Mouse (Mus musculus) naive thymus-derived CD4-positive, alpha-beta T cell, adult 2 months (primary cell): ENCODE measurements around the gene Ldb2.

Experiments
- DNase-seq: peaks from one replicate; pipeline ENCODE4 v3.0.0-alpha.2; 2011; ENCODE audit warnings: low read depth

Gene Ldb2

DNA sequence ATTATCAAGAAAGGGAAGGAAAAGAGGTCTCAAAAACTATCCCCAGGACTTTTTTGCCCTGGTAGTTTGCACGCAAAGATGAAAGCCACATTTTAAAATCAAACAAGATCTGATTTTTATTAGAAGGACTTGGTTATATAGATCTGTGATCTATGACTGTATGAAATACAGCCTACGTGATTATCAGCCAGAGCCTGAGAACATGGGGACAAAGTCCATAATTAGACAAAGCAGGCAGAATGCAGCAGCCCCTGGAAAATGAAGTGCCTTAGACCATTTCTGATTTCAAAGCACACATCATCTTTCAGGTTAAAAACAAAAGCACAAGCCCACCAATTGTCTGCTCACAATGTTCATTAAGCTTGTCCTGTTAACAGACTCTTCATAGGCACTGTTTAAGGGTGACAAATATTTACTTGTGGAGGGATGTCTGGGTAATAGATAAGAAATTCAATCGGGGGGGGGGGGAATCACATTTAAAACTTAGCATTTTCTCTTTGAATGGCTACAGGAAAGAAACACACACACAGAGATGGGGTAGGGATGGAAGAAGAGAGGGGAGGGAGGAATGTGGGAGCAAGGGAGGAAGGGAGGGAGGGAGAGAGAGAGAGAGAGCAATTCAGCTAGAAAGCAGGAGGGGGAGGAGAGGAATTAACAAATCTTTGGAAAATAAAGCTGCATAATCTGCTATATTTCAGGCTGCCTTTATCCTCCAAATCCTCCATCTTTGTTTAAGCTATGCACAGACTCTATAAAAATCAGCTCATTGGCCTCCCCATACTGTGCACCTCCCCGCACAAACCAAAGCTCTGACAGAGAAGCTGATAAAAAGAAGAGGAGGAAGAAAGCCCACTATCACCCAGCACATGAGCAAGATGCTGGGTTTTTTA lies 153.3 kb downstream of the Ldb2 start:
- no peak for DNase-seq

DNA sequence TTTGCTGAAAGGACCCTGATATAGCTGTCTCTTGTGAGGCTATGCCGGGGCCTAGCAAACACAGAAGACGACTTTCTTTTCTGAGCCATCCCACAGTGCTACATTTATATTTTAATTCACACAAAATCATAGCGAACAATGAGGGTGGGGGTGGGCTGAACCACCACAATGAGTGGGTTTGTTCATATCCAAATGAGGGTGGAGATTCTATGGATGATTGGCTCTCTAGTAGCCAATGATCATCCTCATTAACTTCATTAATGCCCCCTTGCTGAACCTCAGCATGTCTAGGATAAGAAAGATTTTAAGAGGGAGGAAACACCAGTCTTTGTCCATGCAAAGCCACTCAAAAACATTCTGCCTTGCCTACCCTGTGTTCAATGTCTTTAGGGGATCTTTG lies 156.4 kb downstream of the Ldb2 start:
- DNase-seq = no peak

DNA sequence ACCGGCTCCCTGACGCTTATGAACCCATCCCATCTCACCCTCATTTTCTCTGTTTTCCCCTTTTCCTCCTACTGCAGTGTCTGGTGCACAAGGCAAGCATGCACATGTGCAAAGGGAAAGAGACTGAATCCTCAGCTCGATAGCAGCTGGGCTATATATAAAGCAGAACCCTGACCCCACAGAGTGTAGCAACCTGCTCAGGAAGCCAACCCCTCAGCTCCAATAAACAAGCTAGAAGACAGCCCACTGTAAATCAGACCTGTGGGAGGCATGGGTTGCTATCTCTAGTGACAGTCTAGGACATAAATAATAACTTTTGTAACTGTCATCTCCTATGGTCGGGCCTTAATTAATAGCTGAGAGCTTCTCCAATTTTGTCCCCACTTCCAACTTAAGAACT lies 158.4 kb downstream of the Ldb2 start:
- DNase-seq = no peak

GRCm38 (mm10) chr5:44635546-44635945 lies 163.9 kb downstream of the Ldb2 start:
- no peak for DNase-seq

GRCm38 (mm10) chr5:44629034-44629625 lies 170.3 kb downstream of the Ldb2 start:
- DNase-seq = no peak

GRCm38 (mm10) chr5:44627487-44627886 lies 172.0 kb downstream of the Ldb2 start:
- no peak for DNase-seq

GRCm38 (mm10) chr5:44626885-44627284 lies 172.6 kb downstream of the Ldb2 start:
- no peak for DNase-seq

- DNase-seq = no peak
Measured at GRCm38 (mm10) chr5:44626114-44626513, 173.4 kb downstream of the Ldb2 start.

GRCm38 (mm10) chr5:44615677-44616076 lies 183.8 kb downstream of the Ldb2 start:
- no peak for DNase-seq

GRCm38 (mm10) chr5:44608901-44609300 lies 190.6 kb downstream of the Ldb2 start:
- DNase-seq = no peak

- DNase-seq = no peak
Measured at GRCm38 (mm10) chr5:44601340-44601739, 198.1 kb downstream of the Ldb2 start.

DNA sequence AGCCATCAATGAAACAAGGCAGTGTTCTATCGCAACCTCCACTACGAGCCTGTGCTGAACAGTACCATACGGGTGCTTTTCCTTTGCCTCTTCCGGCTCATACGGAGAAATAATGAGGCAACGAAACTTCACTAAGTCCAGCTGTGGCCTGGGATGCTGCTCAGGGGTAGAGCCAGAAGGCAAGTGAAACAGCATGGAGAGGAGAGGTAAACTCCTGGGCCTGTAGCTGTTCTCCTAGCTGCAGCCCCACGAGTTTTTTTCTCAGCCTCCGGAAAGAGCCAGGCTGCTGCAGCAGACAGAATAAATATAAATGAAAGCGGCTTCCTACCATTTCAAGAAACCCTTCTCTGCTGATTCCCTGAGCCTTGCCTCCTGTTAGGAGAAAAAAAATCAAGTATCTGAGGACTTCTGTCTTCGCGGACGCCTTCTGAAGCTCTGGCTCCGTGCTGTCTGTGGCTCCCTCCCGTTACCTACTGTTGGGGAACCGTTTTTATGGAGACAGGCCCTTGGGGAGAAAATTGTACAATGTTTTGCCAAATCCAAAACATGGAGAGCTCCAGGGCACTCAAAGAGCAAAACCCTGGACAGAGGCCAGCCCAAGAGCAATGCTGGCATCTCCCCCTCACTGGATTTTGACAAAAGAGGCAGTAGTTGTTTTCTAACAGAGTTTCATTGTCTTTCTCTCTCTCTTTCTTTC lies 205.8 kb downstream of the Ldb2 start:
- DNase-seq = no peak

- no peak for DNase-seq
Measured at GRCm38 (mm10) chr5:44590750-44591149, 208.7 kb downstream of the Ldb2 start.

DNA sequence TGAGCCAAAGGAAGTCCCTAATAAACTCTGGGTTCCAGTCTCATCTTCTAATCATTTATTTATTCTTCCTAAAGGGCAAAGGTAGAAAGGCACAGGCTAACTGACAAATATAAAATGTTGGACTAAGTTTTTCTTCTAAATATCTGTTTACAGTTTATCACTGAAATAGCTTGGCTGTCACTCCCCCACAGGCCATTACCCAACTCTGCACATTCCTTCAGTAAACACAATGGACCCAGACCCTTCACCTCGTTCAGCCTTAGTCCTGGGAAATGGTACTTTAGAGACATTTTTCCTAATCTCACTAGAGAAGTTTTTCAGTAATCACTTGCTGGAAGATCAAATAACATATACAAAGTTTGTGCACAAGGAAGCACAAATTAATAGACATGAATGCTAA lies 210.2 kb downstream of the Ldb2 start:
- DNase-seq = no peak

- DNase-seq = no peak
Measured at GRCm38 (mm10) chr5:44586571-44586970, 212.9 kb downstream of the Ldb2 start.

DNA sequence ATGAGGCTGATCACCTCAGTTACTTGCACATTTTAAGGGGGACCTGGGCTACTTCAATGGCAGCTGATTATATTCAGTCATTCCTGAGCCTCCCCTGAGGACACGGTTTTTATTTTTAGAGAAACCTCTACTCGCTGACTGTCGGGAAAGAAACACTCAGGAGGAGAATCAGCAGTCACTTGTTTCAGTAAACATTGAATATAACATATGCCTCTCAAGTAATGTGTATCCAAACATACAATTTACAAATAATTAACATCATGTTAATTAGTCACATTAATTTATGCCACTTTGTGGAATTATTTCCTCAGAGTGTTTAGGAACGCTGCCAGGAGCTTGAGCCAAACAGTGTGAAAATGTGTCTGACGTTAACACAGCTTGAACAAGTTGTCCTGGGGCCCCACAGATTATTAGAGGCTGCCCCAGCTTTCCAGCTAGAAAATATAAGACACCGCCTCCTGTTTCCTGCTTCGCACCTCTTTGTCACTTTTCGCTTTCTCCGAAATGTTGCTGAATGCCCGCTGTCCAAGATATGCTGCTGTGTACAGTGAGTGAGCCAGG lies 219.5 kb downstream of the Ldb2 start:
- no peak for DNase-seq

DNA sequence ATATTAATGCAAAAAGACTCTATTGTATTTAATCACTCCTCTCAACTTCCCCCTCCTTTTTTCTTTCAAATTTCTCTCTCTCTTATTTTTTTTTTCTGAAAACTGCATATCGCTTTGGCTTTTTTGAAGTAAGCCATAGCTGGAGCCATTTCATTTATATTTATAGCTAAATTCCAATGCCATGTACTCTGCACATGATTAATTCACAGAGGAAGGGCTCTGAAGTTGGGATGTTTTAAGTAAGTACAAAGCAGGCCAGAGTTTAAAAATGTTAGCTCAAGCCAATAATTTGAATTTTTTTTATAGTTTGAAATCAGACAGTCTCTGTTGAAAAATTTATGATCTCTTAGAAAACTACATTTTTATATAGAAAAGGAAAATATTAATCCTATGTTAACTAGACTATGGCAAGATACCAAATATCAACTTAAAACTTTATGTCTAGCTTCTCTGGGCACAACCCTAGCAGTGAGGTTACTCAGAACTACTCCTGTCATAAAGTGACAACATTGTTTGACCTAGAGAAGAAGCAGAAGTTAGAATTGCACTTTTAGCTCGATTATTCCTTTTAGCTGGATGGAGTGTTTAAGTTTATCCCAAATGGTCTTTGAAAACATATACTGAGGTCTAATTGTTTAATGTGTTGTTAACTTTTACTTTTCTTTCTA lies 222.7 kb downstream of the Ldb2 start:
- no peak for DNase-seq

DNA sequence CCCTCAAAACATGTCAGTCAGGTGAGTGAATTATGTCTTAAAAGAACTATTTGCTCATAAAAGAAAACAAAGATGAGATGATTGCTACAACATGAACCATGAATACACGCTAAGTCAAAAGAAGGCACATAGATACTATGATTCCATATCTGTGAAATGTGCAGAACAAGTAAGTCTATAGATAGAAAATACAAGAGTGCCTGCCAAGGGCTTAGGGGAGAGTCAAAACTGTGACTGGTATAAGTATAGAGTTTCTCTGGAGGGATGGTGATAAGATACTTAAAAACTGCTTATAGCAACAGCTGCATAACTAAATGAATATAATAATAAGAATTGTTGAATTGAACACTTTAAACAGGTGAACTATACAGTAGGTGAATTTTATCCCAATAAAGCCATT lies 224.8 kb downstream of the Ldb2 start:
- no peak for DNase-seq

- no peak for DNase-seq
Measured at GRCm38 (mm10) chr5:44553765-44554352, 245.6 kb downstream of the Ldb2 start.

- DNase-seq = no peak
Measured at GRCm38 (mm10) chr5:44553155-44553554, 246.3 kb downstream of the Ldb2 start.

DNA sequence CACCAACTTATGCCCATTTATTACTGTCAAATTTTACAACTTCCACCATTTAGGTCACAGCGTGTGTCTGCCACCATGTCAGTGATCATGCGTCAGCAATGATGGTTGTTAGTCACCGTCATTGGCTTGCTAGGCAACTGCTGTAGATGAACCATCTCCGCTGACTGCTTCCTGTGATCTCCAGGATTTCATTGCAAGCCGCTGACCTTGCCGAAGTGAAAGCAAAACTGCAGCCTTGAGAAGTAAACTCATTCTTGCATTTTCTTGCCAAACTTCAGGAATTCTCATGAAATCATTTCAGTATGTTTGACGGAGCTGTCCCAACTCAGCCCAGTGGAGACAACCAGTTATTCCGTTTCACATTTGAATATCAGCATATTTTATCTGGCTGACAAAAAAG lies 247.4 kb downstream of the Ldb2 start:
- DNase-seq = no peak

DNA sequence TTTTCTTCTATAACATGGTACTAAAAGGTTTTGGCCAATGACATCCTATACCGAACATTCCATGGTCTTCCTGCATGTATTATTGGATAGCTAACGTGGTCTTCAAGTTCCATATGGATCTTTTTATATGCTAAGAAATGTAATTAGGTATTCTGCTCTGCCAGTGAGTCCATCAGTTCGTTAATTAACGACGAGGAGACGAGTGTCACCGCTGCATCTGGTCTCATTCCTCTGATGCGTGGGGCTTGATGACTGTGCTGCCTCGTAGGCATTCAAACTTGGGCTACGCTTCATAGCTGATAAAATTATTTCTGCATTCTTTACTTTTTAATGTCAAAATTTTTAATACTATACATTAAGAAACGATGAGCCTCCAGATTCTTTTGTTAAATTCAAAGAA lies 251.0 kb downstream of the Ldb2 start:
- no peak for DNase-seq
